Mouse (Mus musculus) G1E-ER4 (cell line): ENCODE measurements around the gene Zbtb9. TPM values are rescaled to one million over a fixed set of nuclear protein-coding genes. Genes with fewer than 3 reads are reported as not detected.

Source experiments
- GATA1 ChIP-seq: IDR thresholded peaks from one replicate; pipeline ENCODE4 v1.8.0; 2012; ENCODE audit warnings: low read length, inconsistent platforms
- polyA plus RNA-seq: library from polyadenylated mRNA; stranded (reverse); fragments of >175 nt; gene quantifications from 2 replicates; pipeline ENCODE4 v1.2.3, GENCODE M21; 2012

Zbtb9 gene
- polyA plus RNA-seq, 1 experiment, result 12.8 TPM

- no peak for TF ChIP-seq GATA1
Observed at GRCm38 (mm10) chr17:27057517-27058055, 84.6 kb downstream of the Zbtb9 start.

Other genes with a start within 250 kb of the Zbtb9 start
- 27.5 and 34.4 TPM in 2 replicates for gene Bnip1, start 192.1 kb upstream of the Zbtb9 start, polyA plus RNA-seq
- gene Nkx2-5, start 128.2 kb upstream of the Zbtb9 start, polyA plus RNA-seq, result not detected in 2 replicates
- 31.9 and 36.2 TPM in 2 replicates for gene Kifc5b, start 56.1 kb upstream of the Zbtb9 start, polyA plus RNA-seq
- 16.7 and 18.8 TPM in 2 replicates for gene Phf1, start 40.1 kb upstream of the Zbtb9 start, polyA plus RNA-seq
- gene Cuta, start 33.6 kb upstream of the Zbtb9 start, polyA plus RNA-seq, result 473 and 542 TPM in 2 replicates
- 19.3 and 20.8 TPM in 2 replicates for gene Syngap1, start 31.9 kb upstream of the Zbtb9 start, polyA plus RNA-seq
- 193 and 211 TPM in 2 replicates for gene Bak1, start 55.8 kb downstream of the Zbtb9 start, polyA plus RNA-seq
- 3.4 and 3.8 TPM in 2 replicates for gene Itpr3, start 84.1 kb downstream of the Zbtb9 start, polyA plus RNA-seq
- gene Uqcc2, start 160.7 kb downstream of the Zbtb9 start, polyA plus RNA-seq, result 241 and 349 TPM in 2 replicates
- gene Ip6k3, start 194.6 kb downstream of the Zbtb9 start, polyA plus RNA-seq, result not detected in 2 replicates
- gene Lemd2, start 231.3 kb downstream of the Zbtb9 start, polyA plus RNA-seq, result 78.6 and 92.5 TPM in 2 replicates